Mouse (Mus musculus) lung, embryonic 15.5 days (tissue): ENCODE measurements around the gene Myoz2. TPM values are rescaled to one million over a fixed set of nuclear protein-coding genes. Genes with fewer than 3 reads are reported as not detected.

Experiments
- ATAC-seq: fragments of 200-750 bp; cut with Nextera tagmentation; 2 replicates; pipeline ENCODE4 v1.8.0; 2017; ENCODE audit warnings: moderate number of reproducible peaks, borderline replicate concordance; ENCODE audit not compliant: low FRiP score, low TSS enrichment; ENCODE audit errors: extremely low read depth
- H3K27ac ChIP-seq: fragments of 300-500 bp; sonication (generic); 2 replicates; pipeline ENCODE4 v1.5.1; 2015; ENCODE audit warnings: moderate library complexity, mild to moderate bottlenecking, inconsistent platforms
- H3K27me3 ChIP-seq: fragments of 300-500 bp; sonication (generic); 2 replicates; pipeline ENCODE4 v1.6.1; 2015; ENCODE audit warnings: inconsistent platforms
- H3K36me3 ChIP-seq: fragments of 300-500 bp; sonication (generic); 2 replicates; pipeline ENCODE4 v1.6.1; 2015; ENCODE audit warnings: inconsistent platforms
- H3K4me1 ChIP-seq: fragments of 300-500 bp; sonication (generic); 2 replicates; pipeline ENCODE4 v1.6.1; 2015; ENCODE audit warnings: inconsistent platforms
- H3K4me2 ChIP-seq: fragments of 300-500 bp; sonication (generic); 2 replicates; pipeline ENCODE4 v1.6.1; 2015; ENCODE audit warnings: inconsistent platforms, mild to moderate bottlenecking, moderate library complexity
- H3K4me3 ChIP-seq: fragments of 300-500 bp; sonication (generic); 2 replicates; pipeline ENCODE4 v1.5.1; 2015; ENCODE audit warnings: mild to moderate bottlenecking, inconsistent platforms
- H3K9ac ChIP-seq: fragments of 300-500 bp; sonication (generic); 2 replicates; pipeline ENCODE4 v1.6.1; 2015; ENCODE audit warnings: inconsistent platforms
- H3K9me3 ChIP-seq: fragments of 300-500 bp; sonication (generic); 2 replicates; pipeline ENCODE4 v1.6.1; 2016; ENCODE audit warnings: inconsistent platforms
- WGBS: fragments of 180-500 bp; shearing (Covaris S2); methylation state at CpG from one replicate; pipeline ENCODE4 v1.1.7; 2015; 5-methylcytosine and 5-hydroxymethylcytosine counted together
- polyA plus RNA-seq: library from polyadenylated mRNA; unstranded; fragments of >200 nt; fragmentation: Nextera tagmentation; extraction: Ambion mirVana; gene quantifications from 2 replicates; pipeline ENCODE4 v1.2.1, GENCODE M21; 2015

The Myoz2 gene
- polyA plus RNA-seq, result 5.4 and 6.0 TPM in 2 replicates

- no peak for ATAC-seq
- 81% methylated on average over 7 of the region's 7 CpGs for WGBS
- H3K36me3 ChIP-seq, result no peaks in the 10 kb centered on the region
- no peaks in the 10 kb centered on the region for H3K27me3 ChIP-seq
- no peaks in the 10 kb centered on the region for H3K9me3 ChIP-seq
- no peaks in the 10 kb centered on the region for H3K4me1 ChIP-seq
- no peak within 1 kb of the TSS for H3K4me2 ChIP-seq
- H3K27ac ChIP-seq, result no peak within 1 kb of the TSS
- no peak within 1 kb of the TSS for H3K9ac ChIP-seq
- no peak within 1 kb of the TSS for H3K4me3 ChIP-seq
Observed at GRCm38 (mm10) chr3:123034752-123035151, at the start of gene Myoz2. TSS of gene Myoz2 (minus strand) at chr3:123035015.

- H3K4me1 ChIP-seq, result 0 out of 2 replicates have a peak, but pooled peaks cover 5% of the 10 kb centered on the region
- no peak for ATAC-seq
- no peaks in the 10 kb centered on the region for H3K9me3 ChIP-seq
- no peak overlapping the region for H3K27ac ChIP-seq
- no peak overlapping the region for H3K4me2 ChIP-seq
- no peaks in the 10 kb centered on the region for H3K27me3 ChIP-seq
- no peaks in the 10 kb centered on the region for H3K36me3 ChIP-seq
- H3K9ac ChIP-seq, result no peak overlapping the region
- 61% methylated on average over 3 of the region's 3 CpGs for WGBS
- no peak overlapping the region for H3K4me3 ChIP-seq
Observed at GRCm38 (mm10) chr3:123081665-123082064, 46.9 kb upstream of the Myoz2 start.

GRCm38 (mm10) chr3:123080943-123081342 lies 46.1 kb upstream of the Myoz2 start:
- no peak for ATAC-seq
- H3K27ac ChIP-seq, result no peak overlapping the region

GRCm38 (mm10) chr3:123080017-123080725 lies 45.4 kb upstream of the Myoz2 start:
- H3K27me3 ChIP-seq, result no peaks in the 10 kb centered on the region
- no peaks in the 10 kb centered on the region for H3K9me3 ChIP-seq
- no peak overlapping the region for H3K4me2 ChIP-seq
- H3K27ac ChIP-seq, result no peak overlapping the region
- H3K4me3 ChIP-seq, result no peak overlapping the region
- no peaks in the 10 kb centered on the region for H3K36me3 ChIP-seq
- H3K4me1 ChIP-seq, result 0 out of 2 replicates have a peak, but pooled peaks cover 5% of the 10 kb centered on the region
- no peak overlapping the region for H3K9ac ChIP-seq
- 67% methylated on average over 19 of the region's 19 CpGs for WGBS
- ATAC-seq, result no peak

More at GRCm38 (mm10) chr3:123080943-123081342, 46.1 kb upstream of the Myoz2 start:
- no peak overlapping the region for H3K9ac ChIP-seq
- H3K4me1 ChIP-seq, result 0 out of 2 replicates have a peak, but pooled peaks cover 5% of the 10 kb centered on the region
- no peak overlapping the region for H3K4me2 ChIP-seq
- no peaks in the 10 kb centered on the region for H3K27me3 ChIP-seq
- H3K4me3 ChIP-seq, result no peak overlapping the region
- H3K36me3 ChIP-seq, result no peaks in the 10 kb centered on the region
- H3K9me3 ChIP-seq, result no peaks in the 10 kb centered on the region
- 47% methylated on average over 7 of the region's 7 CpGs for WGBS

- no peak overlapping the region for H3K4me3 ChIP-seq
- no peak overlapping the region for H3K27ac ChIP-seq
- no peak overlapping the region for H3K9ac ChIP-seq
- no peaks in the 10 kb centered on the region for H3K27me3 ChIP-seq
- H3K4me2 ChIP-seq, result no peak overlapping the region
- no peaks in the 10 kb centered on the region for H3K36me3 ChIP-seq
- peaks cover 6% of the 10 kb centered on the region; the same call in 1 of the 2 replicates for H3K4me1 ChIP-seq
- H3K9me3 ChIP-seq, result no peaks in the 10 kb centered on the region
- WGBS, result 64% methylated on average over 3 of the region's 3 CpGs
- ATAC-seq, result no peak
Observed at GRCm38 (mm10) chr3:123075759-123076158, 40.9 kb upstream of the Myoz2 start.

GRCm38 (mm10) chr3:123075034-123075433 lies 40.2 kb upstream of the Myoz2 start:
- Histone ChIP-seq H3K9ac (no peak overlapping the region), H3K27me3 (no peaks in the 10 kb centered on the region), H3K4me1 (peaks cover 6% of the 10 kb centered on the region; the same call in 1 of the 2 replicates), H3K9me3 (no peaks in the 10 kb centered on the region), H3K4me3 (no peak overlapping the region), H3K36me3 (no peaks in the 10 kb centered on the region), H3K4me2 (no peak overlapping the region), H3K27ac (no peak overlapping the region)
- ATAC-seq, result no peak

GRCm38 (mm10) chr3:123073351-123073750 lies 38.5 kb upstream of the Myoz2 start:
- no peak overlapping the region for H3K9ac ChIP-seq
- H3K27me3 ChIP-seq, result no peaks in the 10 kb centered on the region
- no peaks in the 10 kb centered on the region for H3K36me3 ChIP-seq
- H3K4me2 ChIP-seq, result no peak overlapping the region
- no peak overlapping the region for H3K27ac ChIP-seq
- H3K9me3 ChIP-seq, result no peaks in the 10 kb centered on the region
- H3K4me1 ChIP-seq, result peaks cover 6% of the 10 kb centered on the region; the same call in 1 of the 2 replicates
- no peak for ATAC-seq
- no peak overlapping the region for H3K4me3 ChIP-seq

- no peak overlapping the region for H3K9ac ChIP-seq
- WGBS, result no CpG with 5 or more reads among the region's 1 CpGs
- no peak overlapping the region for H3K4me2 ChIP-seq
- H3K27ac ChIP-seq, result no peak overlapping the region
- no peak for ATAC-seq
- peaks cover 6% of the 10 kb centered on the region; the same call in 1 of the 2 replicates for H3K4me1 ChIP-seq
- no peaks in the 10 kb centered on the region for H3K36me3 ChIP-seq
- no peaks in the 10 kb centered on the region for H3K9me3 ChIP-seq
- H3K27me3 ChIP-seq, result no peaks in the 10 kb centered on the region
- no peak overlapping the region for H3K4me3 ChIP-seq
Observed at GRCm38 (mm10) chr3:123072472-123072871, 37.7 kb upstream of the Myoz2 start.

GRCm38 (mm10) chr3:123070996-123071395 lies 36.2 kb upstream of the Myoz2 start:
- 87% methylated on average over 1 of the region's 1 CpGs for WGBS
- ATAC-seq, result no peak
- H3K4me3 ChIP-seq, result no peak overlapping the region
- no peaks in the 10 kb centered on the region for H3K9me3 ChIP-seq
- H3K36me3 ChIP-seq, result no peaks in the 10 kb centered on the region
- no peak overlapping the region for H3K27ac ChIP-seq
- H3K4me1 ChIP-seq, result peaks cover 8% of the 10 kb centered on the region
- no peak overlapping the region for H3K4me2 ChIP-seq
- H3K27me3 ChIP-seq, result no peaks in the 10 kb centered on the region
- no peak overlapping the region for H3K9ac ChIP-seq

- H3K27me3 ChIP-seq, result no peaks in the 10 kb centered on the region
- peaks cover 24% of the 10 kb centered on the region for H3K4me1 ChIP-seq
- no peak overlapping the region for H3K4me2 ChIP-seq
- no peaks in the 10 kb centered on the region for H3K9me3 ChIP-seq
- H3K36me3 ChIP-seq, result no peaks in the 10 kb centered on the region
- no peak overlapping the region for H3K4me3 ChIP-seq
- H3K27ac ChIP-seq, result no peak overlapping the region
- H3K9ac ChIP-seq, result no peak overlapping the region
- ATAC-seq, result no peak
- WGBS, result 87% methylated on average over 7 of the region's 7 CpGs
Observed at GRCm38 (mm10) chr3:123066836-123067235, 32.0 kb upstream of the Myoz2 start.

GRCm38 (mm10) chr3:123065466-123065865 lies 30.7 kb upstream of the Myoz2 start:
- no peaks in the 10 kb centered on the region for H3K9me3 ChIP-seq
- no peaks in the 10 kb centered on the region for H3K36me3 ChIP-seq
- no peak overlapping the region for H3K9ac ChIP-seq
- ATAC-seq, result no peak; the same call in 1 of the 2 replicates
- H3K4me3 ChIP-seq, result no peak overlapping the region
- no peaks in the 10 kb centered on the region for H3K27me3 ChIP-seq
- no peak overlapping the region for H3K27ac ChIP-seq
- peaks cover 24% of the 10 kb centered on the region for H3K4me1 ChIP-seq
- WGBS, result 27% methylated on average over 5 of the region's 5 CpGs
- H3K4me2 ChIP-seq, result no peak overlapping the region

- no peak for ATAC-seq
- 10% methylated on average over 5 of the region's 5 CpGs for WGBS
- H3K36me3 ChIP-seq, result no peaks in the 10 kb centered on the region
Observed at GRCm38 (mm10) chr3:123064186-123064585, 29.4 kb upstream of the Myoz2 start.

More at GRCm38 (mm10) chr3:123064186-123064585, 29.4 kb upstream of the Myoz2 start:
- Histone ChIP-seq H3K27ac (no peak overlapping the region), H3K4me3 (no peak overlapping the region), H3K9ac (no peak overlapping the region), H3K27me3 (no peaks in the 10 kb centered on the region), H3K4me1 (peaks cover 24% of the 10 kb centered on the region), H3K4me2 (no peak overlapping the region), H3K9me3 (no peaks in the 10 kb centered on the region)
